Mouse (Mus musculus) T-helper 2 cell (primary cell): ENCODE data around the gene Hba-a2.

Source experiments
- in situ Hi-C: fragments of 300-600 bp; cut with MboI, MseI; formaldehyde crosslinking; loops from one replicate; pipeline ENCODE4 v1.15.1; 2025; ENCODE audit warnings: high pct_unique_total_duplicates

The Hba-a2 gene

GRCm38 (mm10) chr11:32320507-32321195 lies 24.4 kb downstream of the Hba-a2 start:
- in situ Hi-C loops = no loop called here

GRCm38 (mm10) chr11:32321196-32321565 lies 24.9 kb downstream of the Hba-a2 start:
- in situ Hi-C loops = no loop called here

GRCm38 (mm10) chr11:32324609-32325008 lies 28.3 kb downstream of the Hba-a2 start:
- in situ Hi-C loops = no loop called here

- in situ Hi-C loops = no loop called here
Observed at GRCm38 (mm10) chr11:32331075-32331474, 34.8 kb downstream of the Hba-a2 start.

- in situ Hi-C loops = no loop called here
Observed at GRCm38 (mm10) chr11:32331861-32332260, 35.6 kb downstream of the Hba-a2 start.

- in situ Hi-C loops = no loop called here
Observed at GRCm38 (mm10) chr11:32333235-32333634, 36.9 kb downstream of the Hba-a2 start.

- in situ Hi-C loops = no loop called here
Observed at GRCm38 (mm10) chr11:32336435-32336907, 40.2 kb downstream of the Hba-a2 start.

- in situ Hi-C loops = no loop called here
Observed at GRCm38 (mm10) chr11:32339131-32339531, 42.8 kb downstream of the Hba-a2 start.

- in situ Hi-C loops = no loop called here
Observed at GRCm38 (mm10) chr11:32340476-32341473, 44.5 kb downstream of the Hba-a2 start.

- in situ Hi-C loops = no loop called here
Observed at GRCm38 (mm10) chr11:32342770-32343191, 46.5 kb downstream of the Hba-a2 start.

- in situ Hi-C loops = no loop called here
Observed at GRCm38 (mm10) chr11:32343350-32343749, 47.1 kb downstream of the Hba-a2 start.

GRCm38 (mm10) chr11:32345504-32346297 lies 49.4 kb downstream of the Hba-a2 start:
- in situ Hi-C loops = no loop called here
